Mouse (Mus musculus): ENCODE data around the gene Proser2. TPM values are rescaled to one million over a fixed set of nuclear protein-coding genes. Genes with fewer than 3 reads are reported as not detected.

The Proser2 gene
- polyA plus RNA-seq, 1 experiment from 2014 or later, result 4.5 TPM

Other genes starting within 250 kb of the Proser2 start
- 14.3 and 17.4 TPM in 2 replicates for gene Sec61a2, start 234.8 kb downstream of the Proser2 start, polyA plus RNA-seq (2015; fragmentation: Nextera tagmentation; extraction: Ambion mirVana)
- gene Dhtkd1, start 187.4 kb downstream of the Proser2 start, polyA plus RNA-seq (2015; fragmentation: Nextera tagmentation; extraction: Ambion mirVana), result 1.4 and 2.0 TPM in 2 replicates
- gene Upf2, start 178.7 kb downstream of the Proser2 start, polyA plus RNA-seq (2015; fragmentation: Nextera tagmentation; extraction: Ambion mirVana), result 4.5 and 5.8 TPM in 2 replicates
- 6.8 and 7.4 TPM in 2 replicates for gene Echdc3, start 82.8 kb upstream of the Proser2 start, polyA plus RNA-seq (2015; fragmentation: Nextera tagmentation; extraction: Ambion mirVana)
- 3.4 and 5.5 TPM in 2 replicates for gene Usp6nl, start 192.5 kb upstream of the Proser2 start, polyA plus RNA-seq (2015; fragmentation: Nextera tagmentation; extraction: Ambion mirVana)